Mouse (Mus musculus) small intestine, adult 2 months (tissue): ENCODE measurements around the gene Setd4. TPM values are rescaled to one million over a fixed set of nuclear protein-coding genes. Genes with fewer than 3 reads are reported as not detected.

ENCODE experiments used
- H3K27ac ChIP-seq: fragments of 200-500 bp; 2 replicates; pipeline ENCODE4 v1.5.1; 2012; ENCODE audit warnings: low read depth, low read length, control low read depth, inconsistent platforms; ENCODE audit not compliant: insufficient read depth
- H3K27me3 ChIP-seq: fragments of 200-500 bp; 2 replicates; pipeline ENCODE4 v1.6.1; 2012; ENCODE audit warnings: mild to moderate bottlenecking, moderate library complexity, low read length, inconsistent platforms; ENCODE audit not compliant: control insufficient read depth, insufficient read depth
- H3K36me3 ChIP-seq: fragments of 200-500 bp; 2 replicates; pipeline ENCODE4 v1.6.1; 2012; ENCODE audit warnings: mild to moderate bottlenecking, low read length, control low read depth, inconsistent platforms; ENCODE audit not compliant: control insufficient read depth, insufficient read depth
- H3K4me1 ChIP-seq: fragments of 200-500 bp; 2 replicates; pipeline ENCODE4 v1.6.1; 2012; ENCODE audit warnings: low read length, inconsistent platforms, mixed read lengths; ENCODE audit not compliant: control insufficient read depth, insufficient read depth, insufficient read length
- H3K4me3 ChIP-seq: fragments of 200-500 bp; 2 replicates; pipeline ENCODE4 v1.5.1; 2012; ENCODE audit warnings: low read depth, mild to moderate bottlenecking, control low read depth, inconsistent platforms, low read length, moderate library complexity
- CTCF ChIP-seq: fragments of 200-500 bp; IDR thresholded peaks from 2 replicates; pipeline ENCODE4 v1.5.1; 2012; ENCODE audit warnings: low read depth, mild to moderate bottlenecking, control low read depth, inconsistent platforms, low read length, moderate library complexity, mixed read lengths; ENCODE audit not compliant: insufficient replicate concordance, insufficient read length; ENCODE audit errors: extremely low read depth
- POLR2A ChIP-seq: fragments of 200-500 bp; IDR thresholded peaks from 2 replicates; pipeline ENCODE4 v1.6.1; 2012; ENCODE audit warnings: low read depth, mild to moderate bottlenecking, control low read depth, inconsistent platforms, low read length, moderate library complexity
- WGBS: fragments of 180-500 bp; shearing (Covaris S2); methylation state at CpG from one replicate; pipeline ENCODE4 v1.1.7; 2018; 5-methylcytosine and 5-hydroxymethylcytosine counted together
- polyA plus RNA-seq: library from polyadenylated mRNA; depleted of rRNA; stranded (reverse); fragments of >200 nt; gene quantifications from 2 replicates; pipeline ENCODE4 v1.2.3, GENCODE M21; 2012

The Setd4 gene
- polyA plus RNA-seq, 1 experiment, result 2.4 TPM

DNA sequence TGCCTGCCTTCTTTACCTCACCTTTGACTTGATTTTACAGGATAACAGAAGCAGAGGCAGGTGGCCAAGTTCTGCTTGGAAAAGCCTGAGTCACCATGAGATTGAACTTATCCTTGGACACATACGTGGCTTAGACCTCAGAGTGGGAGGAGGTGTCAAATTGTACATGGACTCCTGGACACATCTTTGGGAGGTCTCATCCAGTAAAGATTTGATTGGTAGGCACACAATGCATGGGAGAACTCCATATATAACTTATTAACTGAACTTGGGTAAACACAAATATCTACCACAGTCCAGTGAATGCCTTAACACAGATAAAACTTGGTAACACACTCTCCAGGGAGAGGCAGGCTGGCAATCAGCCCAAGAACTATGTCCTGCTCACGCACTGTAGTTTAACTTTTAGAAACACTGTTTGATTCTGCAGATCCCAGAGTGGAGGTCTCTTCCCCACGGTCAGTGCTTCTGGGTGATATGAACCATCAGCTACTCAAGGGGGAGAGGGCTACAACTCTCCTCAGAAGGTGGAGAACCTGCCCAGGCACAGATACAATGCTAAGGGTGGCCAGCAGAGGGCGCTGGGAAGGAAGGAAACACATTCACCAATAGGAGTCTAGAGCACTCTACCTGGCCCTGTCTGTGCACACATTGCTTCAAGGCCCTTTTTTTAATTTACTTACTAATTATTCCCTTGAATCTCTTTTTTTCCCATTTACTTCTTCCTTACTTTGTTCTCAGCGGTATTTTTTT, 11.4 kb upstream of the Setd4 start:
- Histone ChIP-seq H3K4me3 (no peak overlapping the region), H3K27me3 (no peaks in the 10 kb centered on the region), H3K27ac (peak overlapping the region; percentile 60), H3K4me1 (peaks cover 7% of the 10 kb centered on the region; the same call in 1 of the 2 replicates), H3K36me3 (peaks cover 5% of the 10 kb centered on the region)
- TF ChIP-seq CTCF (peak; percentile 85; the same call in 1 of the 2 replicates), POLR2A (no peak)
- 11% methylated on average over 5 of the region's 5 CpGs for WGBS

GRCm38 (mm10) chr16:93610961-93611360, 7.1 kb upstream of the Setd4 start:
- TF ChIP-seq CTCF, result no peak
- no peak for TF ChIP-seq POLR2A
- Histone ChIP-seq H3K27ac (no peak overlapping the region), H3K36me3 (peaks cover 13% of the 10 kb centered on the region)

DNA sequence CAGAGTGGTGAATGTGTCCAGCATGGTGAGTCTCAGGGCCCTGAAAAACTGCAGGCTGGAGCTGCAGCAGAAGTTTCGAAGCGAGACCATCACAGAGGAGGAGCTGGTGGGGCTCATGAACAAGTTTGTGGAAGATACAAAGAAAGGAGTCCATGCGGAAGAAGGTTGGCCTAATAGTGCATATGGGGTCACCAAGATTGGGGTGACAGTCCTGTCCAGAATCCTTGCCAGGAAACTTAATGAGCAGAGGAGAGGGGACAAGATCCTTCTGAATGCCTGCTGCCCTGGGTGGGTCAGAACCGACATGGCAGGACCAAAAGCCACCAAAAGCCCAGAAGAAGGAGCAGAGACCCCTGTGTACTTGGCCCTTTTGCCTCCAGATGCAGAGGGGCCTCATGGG, 5.9 kb upstream of the Setd4 start:
- Histone ChIP-seq H3K36me3 (peaks cover 13% of the 10 kb centered on the region), H3K4me3 (no peak overlapping the region), H3K27ac (no peak overlapping the region), H3K4me1 (peaks cover 10% of the 10 kb centered on the region; the same call in 1 of the 2 replicates), H3K27me3 (no peaks in the 10 kb centered on the region)
- TF ChIP-seq POLR2A (no peak), CTCF (no peak)
- 91% methylated on average over 4 of the region's 4 CpGs for whole genome bisulfite sequencing

More at GRCm38 (mm10) chr16:93610961-93611360, 7.1 kb upstream of the Setd4 start:
- Histone ChIP-seq H3K4me3 (no peak overlapping the region), H3K27me3 (no peaks in the 10 kb centered on the region), H3K4me1 (peaks cover 10% of the 10 kb centered on the region; the same call in 1 of the 2 replicates)
- 81% methylated on average over 4 of the region's 4 CpGs for WGBS

GRCm38 (mm10) chr16:93608731-93609130, 4.9 kb upstream of the Setd4 start:
- H3K4me1 ChIP-seq, result peaks cover 9% of the 10 kb centered on the region; the same call in 1 of the 2 replicates
- WGBS, result 25% methylated on average over 8 of the region's 8 CpGs
- peaks cover 13% of the 10 kb centered on the region for H3K36me3 ChIP-seq
- H3K27me3 ChIP-seq, result no peaks in the 10 kb centered on the region
- TF ChIP-seq POLR2A, result peak; percentile 38; the same call in 1 of the 2 replicates
- no peak for TF ChIP-seq CTCF
- H3K4me3 ChIP-seq, result peak overlapping the region; percentile 34; the same call in 1 of the 2 replicates
- peak overlapping the region; percentile 24 for H3K27ac ChIP-seq

DNA sequence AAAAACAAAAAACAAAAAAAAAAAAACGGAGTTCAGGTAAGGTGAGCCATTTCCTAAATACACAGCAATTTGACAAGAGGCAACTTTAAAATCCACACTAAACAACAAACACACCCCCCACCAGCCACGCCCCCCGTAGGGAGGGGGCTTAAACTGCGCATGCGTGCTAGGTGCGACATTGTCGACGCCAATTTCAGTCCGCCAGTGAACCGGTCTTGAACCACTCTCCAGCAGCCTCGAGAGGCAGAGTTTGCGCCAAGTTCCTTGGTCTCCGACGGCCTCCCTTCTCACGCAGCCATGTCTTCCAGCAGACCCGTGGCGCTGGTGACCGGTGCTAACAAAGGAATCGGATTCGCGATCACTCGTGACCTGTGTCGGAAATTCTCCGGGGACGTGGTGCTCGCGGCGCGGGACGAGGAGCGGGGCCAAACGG, 3.8 kb upstream of the Setd4 start:
- Histone ChIP-seq H3K4me3 (peak overlapping the region; percentile 87), H3K27ac (peak overlapping the region; percentile 86), H3K36me3 (peaks cover 13% of the 10 kb centered on the region), H3K27me3 (no peaks in the 10 kb centered on the region), H3K4me1 (peaks cover 9% of the 10 kb centered on the region; the same call in 1 of the 2 replicates)
- peak; percentile 95; the same call in 1 of the 2 replicates for TF ChIP-seq POLR2A
- 0 out of 2 replicates have a peak, but pooled peaks have one; percentile 13 for TF ChIP-seq CTCF
- under 1% methylated on average over 32 of the region's 32 CpGs for WGBS

DNA sequence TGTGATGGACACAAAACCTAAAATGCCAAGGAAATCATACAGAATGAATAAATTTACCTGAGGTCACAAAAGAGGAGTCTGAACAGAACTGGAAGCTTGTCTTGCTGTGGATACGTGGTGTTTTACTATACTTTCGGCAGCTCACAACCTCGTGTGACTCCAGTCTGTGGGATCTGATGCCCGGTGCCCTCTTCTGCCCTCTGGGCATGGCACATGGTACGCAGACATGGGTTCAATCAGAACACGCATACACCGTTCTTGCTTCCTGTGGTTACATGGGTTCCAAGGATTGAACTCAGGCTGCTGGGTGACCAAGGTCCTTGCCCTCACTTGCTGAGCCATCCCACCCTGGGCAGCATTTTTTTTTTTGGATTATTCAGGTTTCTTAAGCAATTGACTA, 2.3 kb upstream of the Setd4 start:
- Histone ChIP-seq H3K27me3 (no peaks in the 10 kb centered on the region), H3K36me3 (peaks cover 10% of the 10 kb centered on the region), H3K4me3 (no peak overlapping the region), H3K27ac (no peak overlapping the region), H3K4me1 (peaks cover 9% of the 10 kb centered on the region; the same call in 1 of the 2 replicates)
- 91% methylated on average over 7 of the region's 7 CpGs for WGBS
- no peak for TF ChIP-seq POLR2A
- TF ChIP-seq CTCF, result no peak

DNA sequence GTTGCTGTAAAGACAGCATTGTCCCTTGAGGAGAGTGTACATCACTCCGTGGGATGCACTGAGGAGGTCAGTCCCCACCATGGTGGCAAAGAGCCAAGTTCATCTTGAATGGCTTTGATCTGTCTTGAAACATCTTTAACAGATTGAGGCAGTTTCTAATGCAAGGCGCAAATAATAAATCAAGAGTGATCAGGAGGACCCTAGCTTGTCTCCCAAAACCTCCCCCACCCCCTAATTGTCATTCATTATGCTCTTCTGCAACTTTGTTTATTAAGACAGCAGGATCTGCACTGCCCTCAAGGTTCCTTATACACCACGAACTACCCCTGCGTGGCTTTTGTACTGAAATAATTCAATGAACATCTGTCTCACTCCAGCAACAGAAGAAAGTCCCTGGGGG, 1.7 kb upstream of the Setd4 start, which contains the start of gene Cbr1:
Cbr1 (plus strand) TSS at position 301 of the 400 bp plus-strand sequence.
- H3K27me3 ChIP-seq, result no peaks in the 10 kb centered on the region
- H3K27ac ChIP-seq, result no peak within 1 kb of the TSS
- TF ChIP-seq CTCF, result no peak
- TF ChIP-seq POLR2A, result no peak
- 82% methylated on average over 4 of the region's 4 CpGs for WGBS
- H3K36me3 ChIP-seq, result peaks cover 8% of the 10 kb centered on the region
- peak within 1 kb of the TSS; percentile 24; the same call in 1 of the 2 replicates for H3K4me3 ChIP-seq
- peaks cover 8% of the 10 kb centered on the region; the same call in 1 of the 2 replicates for H3K4me1 ChIP-seq
